Mouse (Mus musculus) adipocyte (in vitro differentiated cells): Measurements from ENCODE around the gene Serpinb9b.

Experiments
- DNase-seq: peaks from one replicate; pipeline ENCODE4 v3.0.0-alpha.2; 2016; ENCODE audit warnings: low spot score

The Serpinb9b gene

DNA sequence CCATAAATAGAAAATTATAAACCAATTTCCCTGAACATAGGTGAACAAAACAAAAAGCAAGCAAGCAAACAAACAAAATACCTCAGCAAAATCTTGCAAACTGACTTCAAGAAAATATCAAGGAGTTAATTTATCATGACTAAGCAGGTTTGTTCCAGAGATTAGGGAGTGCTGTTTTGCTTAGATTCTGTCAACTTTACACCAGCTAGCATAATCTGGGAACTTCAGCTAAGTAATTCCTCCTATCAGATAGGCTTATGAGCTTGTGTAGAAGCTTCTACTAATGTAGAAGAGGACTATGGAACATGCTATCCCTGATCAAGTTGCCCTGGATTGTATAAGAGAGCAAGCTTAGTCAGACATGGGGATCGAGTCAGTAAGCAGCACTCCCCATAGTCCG lies 20.0 kb downstream of the Serpinb9b start:
- DNase-seq: no peak

GRCm38 (mm10) chr13:33048187-33048586 lies 21.0 kb downstream of the Serpinb9b start:
- no peak for DNase-seq

DNA sequence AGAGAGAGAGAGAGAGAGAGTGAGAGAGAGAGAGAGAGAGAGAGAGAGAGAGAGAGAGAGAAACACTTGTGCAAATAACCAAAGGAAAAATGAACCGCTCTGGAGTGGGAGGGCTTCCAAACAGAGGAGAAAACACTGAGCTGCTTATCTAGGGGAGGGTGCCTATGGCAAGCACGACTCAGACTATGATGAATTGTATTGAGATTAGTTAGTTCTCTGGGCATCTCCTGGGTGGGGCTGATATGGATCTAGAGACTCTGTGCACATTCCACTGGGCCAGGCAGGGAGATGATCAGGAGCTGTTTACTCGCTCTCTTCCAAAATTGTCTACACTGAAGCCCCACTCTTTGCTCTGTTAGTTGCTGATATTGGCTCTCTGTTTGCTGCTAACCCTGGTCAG lies 24.5 kb downstream of the Serpinb9b start:
- no peak for DNase-seq

DNA sequence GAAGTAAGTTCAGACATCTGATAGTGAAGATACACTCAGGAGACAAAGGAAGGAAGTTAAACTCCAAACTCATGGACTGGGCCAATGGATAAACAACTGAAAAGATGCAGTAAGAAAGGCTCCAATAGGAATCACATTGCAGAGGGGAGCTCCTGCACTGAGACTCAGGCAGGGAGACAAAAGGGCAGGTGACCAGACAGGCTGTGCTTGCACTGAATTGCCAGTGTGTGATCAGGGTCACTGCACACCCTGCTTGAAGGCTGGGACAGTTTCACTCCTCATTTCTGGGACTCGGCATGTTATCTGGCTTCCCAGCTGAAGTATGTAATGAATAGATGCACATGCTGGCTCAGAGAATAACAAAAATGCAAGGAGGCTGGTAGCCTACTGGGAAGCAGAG lies 35.8 kb downstream of the Serpinb9b start:
- no peak for DNase-seq

DNA sequence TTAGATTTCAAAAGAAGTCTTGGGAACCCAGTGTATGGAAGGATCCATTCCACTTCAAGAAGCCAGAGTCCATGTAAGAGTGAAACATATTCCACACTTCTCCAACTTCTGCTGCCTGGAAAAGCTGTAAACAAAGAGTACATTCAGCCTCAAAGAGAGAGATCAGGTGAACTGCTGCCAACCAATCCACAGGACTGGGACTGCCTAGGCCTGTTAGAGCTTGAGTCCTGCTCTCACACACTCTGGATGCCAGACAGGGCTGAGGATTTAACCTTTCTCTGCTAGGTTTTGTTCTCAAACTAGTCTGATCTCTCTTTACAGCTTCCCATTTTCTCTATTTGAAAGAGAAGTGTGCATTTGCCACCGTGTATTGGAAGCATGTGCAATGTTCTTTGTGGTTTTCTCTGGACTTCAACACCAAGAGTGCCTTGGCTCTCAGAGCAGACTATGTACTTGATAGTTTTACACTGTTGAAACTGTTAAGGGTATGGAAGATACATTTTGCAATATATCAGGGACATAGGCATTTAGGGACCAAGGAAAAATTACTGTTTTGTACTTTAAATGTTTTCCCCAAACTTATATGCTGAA lies 40.3 kb downstream of the Serpinb9b start:
- DNase-seq: no peak

GRCm38 (mm10) chr13:33068164-33068563 lies 40.9 kb downstream of the Serpinb9b start:
- no peak for DNase-seq

DNA sequence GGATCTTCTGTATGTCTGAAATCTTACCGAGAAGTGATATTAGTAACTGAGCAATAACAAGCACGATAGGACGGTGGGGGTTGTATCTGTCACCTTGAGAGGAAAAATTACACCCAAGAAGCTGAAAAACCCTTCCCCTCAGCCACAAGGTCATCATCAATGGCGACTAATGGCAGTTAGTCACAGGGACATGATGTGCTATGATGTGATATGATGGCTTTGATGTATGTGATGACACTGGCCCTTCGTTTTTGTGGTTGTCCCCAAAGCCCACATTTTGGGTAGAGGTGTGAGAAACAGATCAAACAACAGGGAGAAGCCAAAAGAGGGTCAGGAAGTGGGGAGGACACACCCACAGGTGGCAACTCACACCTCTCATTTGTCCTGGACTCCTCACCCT lies 44.6 kb downstream of the Serpinb9b start:
- no peak for DNase-seq

DNA sequence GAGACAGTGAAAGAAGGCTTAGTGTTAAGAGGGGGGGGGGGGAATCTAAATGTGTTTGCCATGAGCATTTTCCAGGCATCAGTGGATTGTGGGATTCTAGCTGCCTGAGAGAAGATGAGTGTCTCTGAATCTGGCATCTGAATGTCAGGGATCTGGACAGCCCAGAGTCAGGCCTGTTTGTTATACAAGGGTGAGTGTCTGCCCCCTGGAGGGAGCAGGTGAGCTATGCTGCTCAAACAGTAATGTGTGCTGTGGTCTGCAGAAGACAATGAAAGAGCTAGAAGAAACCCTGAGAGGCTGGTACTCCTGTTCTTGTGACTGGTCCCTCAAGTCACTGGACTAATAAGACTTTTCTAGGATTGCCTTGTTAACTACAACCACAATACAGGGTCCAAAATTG lies 46.8 kb downstream of the Serpinb9b start:
- DNase-seq: peak; percentile 82

- DNase-seq: peak; percentile 28
These were observed 49.0 kb downstream of the Serpinb9b start for GRCm38 (mm10) chr13:33076247-33076646.

DNA sequence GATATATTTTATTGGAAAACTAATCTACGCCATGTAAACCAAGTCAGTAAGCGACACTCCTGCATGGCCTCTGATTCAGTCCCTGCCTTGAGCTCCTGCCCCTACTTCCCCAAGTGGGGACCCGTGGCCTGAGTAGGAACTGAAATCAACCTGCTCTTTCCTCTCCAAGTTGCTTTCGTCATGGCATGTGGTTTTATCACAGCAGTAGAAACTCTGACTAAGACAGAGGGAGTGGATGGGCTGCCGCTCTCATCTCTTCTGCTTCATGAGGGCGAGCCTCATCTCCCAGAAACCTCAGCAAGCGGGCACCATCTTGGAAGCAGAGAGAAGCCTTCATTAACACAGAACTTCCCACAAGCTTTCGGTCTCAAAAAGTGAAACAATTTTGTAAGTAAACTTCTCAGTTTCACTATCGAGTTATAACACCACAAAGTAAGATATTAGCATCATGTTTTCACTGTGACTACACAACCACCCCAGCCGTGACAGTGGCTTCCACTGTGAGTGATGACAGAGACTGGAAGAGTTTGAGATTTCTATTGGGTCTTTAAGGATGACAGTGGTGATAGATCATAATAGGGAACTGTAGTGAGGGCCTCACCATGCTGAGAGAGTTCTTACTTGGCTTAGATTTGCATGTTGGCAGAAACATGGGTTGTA lies 49.9 kb downstream of the Serpinb9b start:
- DNase-seq: no peak

- no peak for DNase-seq
These were observed 51.0 kb downstream of the Serpinb9b start, which contains the start of gene Serpinb1b for GRCm38 (mm10) chr13:33078056-33078705. Serpinb1b (plus strand) TSS chr13:33078575.

DNA sequence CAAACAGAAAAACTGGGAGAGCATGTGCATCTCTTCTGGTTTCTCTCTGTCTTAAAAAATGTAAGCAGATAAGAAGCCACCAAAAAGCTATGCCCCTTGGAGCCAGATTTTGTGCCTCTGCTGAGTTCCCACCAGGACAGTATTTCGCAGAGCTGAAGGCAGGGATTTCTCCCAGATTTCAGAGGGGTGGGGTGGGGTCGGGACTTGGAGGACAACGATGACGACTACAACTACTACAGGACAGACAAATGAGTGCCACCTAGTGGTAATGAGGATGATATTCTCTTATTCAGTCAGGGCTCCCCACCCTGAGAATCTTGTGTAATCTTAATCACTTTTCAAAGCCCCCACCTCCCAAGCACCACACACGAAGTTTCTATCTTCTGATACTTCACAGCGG lies 52.2 kb downstream of the Serpinb9b start:
- DNase-seq: peak; percentile 25

- no peak for DNase-seq
These were observed 53.1 kb downstream of the Serpinb9b start for GRCm38 (mm10) chr13:33080356-33080755.

DNA sequence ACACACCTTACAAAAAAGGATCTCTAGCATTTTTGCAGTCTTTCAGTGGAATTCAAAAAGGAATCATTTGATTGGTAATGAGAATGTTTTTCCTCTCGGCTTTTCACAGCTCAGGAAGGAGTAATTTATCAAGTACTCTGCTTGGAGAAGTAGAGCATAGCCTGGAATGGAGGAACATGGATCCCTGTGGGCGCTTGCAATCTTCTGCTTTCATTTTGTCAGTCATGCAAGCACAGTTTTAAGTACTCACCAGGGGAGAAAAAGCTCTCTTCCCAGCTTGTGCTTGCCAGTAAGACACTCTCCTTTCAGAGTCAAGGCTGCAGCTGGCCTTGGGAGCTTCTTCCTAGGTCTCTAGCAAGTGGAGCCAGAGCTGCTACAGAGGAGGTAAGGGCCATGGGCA lies 56.6 kb downstream of the Serpinb9b start:
- no peak for DNase-seq

GRCm38 (mm10) chr13:33084975-33085694 lies 57.9 kb downstream of the Serpinb9b start:
- no peak for DNase-seq

DNA sequence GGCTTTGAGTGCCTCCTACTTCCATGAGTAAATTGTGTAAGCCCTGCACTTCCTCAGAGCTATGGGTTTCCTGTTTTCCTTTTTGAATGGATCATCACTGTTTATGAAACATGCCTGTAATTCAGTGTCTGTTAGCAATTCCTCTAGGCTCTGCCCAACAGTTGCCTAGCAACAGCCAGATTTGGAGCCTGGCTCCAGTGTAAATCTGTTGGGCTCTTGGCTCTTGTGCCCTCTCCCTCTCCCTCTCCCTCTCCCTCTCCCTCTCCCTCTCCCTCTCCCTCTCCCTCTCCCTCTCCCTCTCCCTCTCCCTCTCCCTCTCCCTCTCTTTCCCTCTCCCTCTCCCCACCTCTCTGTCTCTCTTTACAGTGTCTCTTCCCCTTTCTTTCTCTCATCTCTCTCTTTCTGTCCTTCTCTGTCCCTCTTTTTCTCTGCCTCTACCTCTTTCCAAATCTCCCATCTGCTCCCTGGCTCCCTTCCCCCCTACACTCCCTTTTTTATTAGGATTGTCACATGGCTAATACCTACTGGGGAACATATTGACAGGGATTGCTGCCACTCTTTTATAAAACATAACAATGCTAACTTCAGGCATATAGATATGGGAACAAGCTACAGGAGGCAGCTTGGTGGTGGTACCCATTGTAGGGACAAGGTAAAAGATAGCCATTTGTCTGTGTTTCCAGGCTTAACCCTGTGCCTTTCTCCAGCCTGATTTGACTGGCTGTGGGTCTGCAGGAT lies 58.6 kb downstream of the Serpinb9b start:
- DNase-seq: peak; percentile 69

- DNase-seq: no peak
These were observed 62.4 kb downstream of the Serpinb9b start for GRCm38 (mm10) chr13:33089566-33089965.

DNA sequence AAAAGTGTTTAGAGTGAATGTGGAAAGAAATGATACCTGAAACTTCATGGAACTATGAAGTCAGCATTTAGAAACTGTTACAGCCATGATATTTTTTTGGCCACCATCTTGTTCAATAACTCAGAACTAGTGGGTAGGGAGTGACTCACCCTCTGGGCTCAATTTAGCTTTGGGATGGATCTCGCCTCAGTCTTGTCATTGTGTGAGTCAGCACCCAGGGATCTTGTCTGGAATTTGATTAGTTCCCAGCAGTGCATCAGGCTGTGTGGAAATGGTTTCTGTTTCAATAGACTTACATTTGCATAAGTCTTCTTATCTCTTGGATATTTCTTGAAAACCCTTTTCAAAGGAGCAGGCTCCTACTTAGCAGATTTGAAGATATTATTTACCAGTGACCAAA lies 63.3 kb downstream of the Serpinb9b start:
- peak; percentile 26 for DNase-seq

DNA sequence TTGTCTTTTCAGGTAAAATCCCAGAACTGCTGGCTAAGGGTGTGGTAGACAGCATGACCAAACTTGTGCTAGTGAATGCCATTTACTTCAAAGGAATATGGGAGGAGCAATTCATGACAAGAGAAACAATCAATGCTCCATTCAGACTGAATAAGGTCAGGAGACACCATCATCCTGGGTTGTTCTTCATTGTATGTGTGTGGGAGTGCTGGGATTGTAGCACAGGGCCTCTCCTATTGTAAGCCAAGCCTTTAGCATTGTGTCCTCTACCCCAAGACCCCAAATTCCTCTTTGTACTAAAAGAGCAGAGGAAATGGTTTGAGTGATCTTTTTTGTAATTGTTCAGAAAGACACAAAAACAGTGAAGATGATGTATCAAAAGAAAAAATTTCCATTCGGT lies 64.1 kb downstream of the Serpinb9b start:
- DNase-seq: no peak
